9 mouse cellular contexts compared by ENCODE assay signal in the genomic region with DNA sequence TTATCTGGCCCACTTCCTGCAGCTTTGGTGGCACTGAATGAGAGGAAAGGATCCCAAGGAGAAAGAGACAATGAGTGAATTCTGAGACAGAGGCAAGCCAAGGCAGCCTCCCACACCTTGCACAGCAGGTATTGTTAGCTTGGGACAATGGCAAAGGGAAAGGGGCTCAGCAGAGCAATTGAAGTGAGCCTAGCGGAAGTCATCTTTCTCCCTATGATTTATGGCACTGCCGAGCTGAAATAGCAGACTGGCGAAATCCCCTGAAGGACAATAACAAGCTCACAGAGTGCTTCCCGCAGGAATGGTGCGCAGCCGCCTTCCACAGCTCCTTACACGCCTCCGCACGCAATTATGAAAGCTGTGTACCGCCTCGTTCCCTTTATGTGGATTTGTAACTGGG.
DNase-seq lines count a peak whose midpoint lies in the region; ATAC-seq lines count a peak whose summit lies in the region.
"Had no signal": no experiment of that assay in that cellular context is flagged by ENCODE, and none has a peak within 500 bp of the region (broad histone marks: within the 10 kb centered on the region; RNA-seq: fewer than 3 reads in every experiment).

No protein-coding gene starts in this region.

- H3K27me3 ChIP-seq in kidney, embryonic 14.5 days (ENCODE audit: control insufficient read depth, insufficient read depth, low read length) = no peaks in the 10 kb centered on the region
- H3K27me3 ChIP-seq in neural tube, embryonic 11.5 days (ENCODE audit: control insufficient read depth, insufficient read depth, low read length) = no peaks in the 10 kb centered on the region
- H3K27me3 ChIP-seq: lung, embryonic 15.5 days had no signal

- no peak for DNase-seq in kidney, adult 9 months
- DNase-seq in adrenal gland, adult 8-10 months = peak; percentile 31
- peak; percentile 56 for DNase-seq in neural tube, embryonic 11.5 days (ENCODE audit: low spot score)
- DNase-seq in spleen, postnatal 36 days (ENCODE audit: low spot score in 2 of 2) = no peak
- no peak for DNase-seq in natural killer cell, adult 2 months (ENCODE audit: low spot score in 2 of 2)

- no peak overlapping the region for H3K9ac ChIP-seq in kidney, embryonic 14.5 days (ENCODE audit: low read depth, low read length)
- H3K9ac ChIP-seq in neural tube, embryonic 11.5 days (ENCODE audit: low read length) = no peak overlapping the region
- H3K9ac ChIP-seq: lung, embryonic 15.5 days had no signal

- H3K4me3 ChIP-seq in kidney, embryonic 14.5 days (ENCODE audit: low read length) = no peak overlapping the region
- H3K4me3 ChIP-seq in neural tube, embryonic 11.5 days (ENCODE audit: low read depth, low read length) = no peak overlapping the region
- H3K4me3 ChIP-seq: lung, embryonic 15.5 days had no signal

- H3K36me3 ChIP-seq in kidney, embryonic 14.5 days (ENCODE audit: control insufficient read depth, insufficient read depth, low read length) = no peaks in the 10 kb centered on the region
- no peaks in the 10 kb centered on the region for H3K36me3 ChIP-seq in neural tube, embryonic 11.5 days (ENCODE audit: control insufficient read depth, insufficient read depth, low read length)
- H3K36me3 ChIP-seq: lung, embryonic 15.5 days had no signal

- 0 out of 2 replicates have a peak, but pooled peaks have one; percentile 52 for ATAC-seq in kidney, embryonic 14.5 days (ENCODE audit: low FRiP score, low TSS enrichment)
- peak; percentile 6 to 57; a peak in 1 of 4 replicates for ATAC-seq in hematopoietic stem cell, adult 5-6 weeks (replicated peaks in 1 of 2; ENCODE audit: insufficient read depth in 1 of 2, low FRiP score in 2 of 2, low TSS enrichment in 1 of 2, low read depth in 1 of 2, poor library complexity in 2 of 2, severe bottlenecking in 2 of 2)
- no peak for ATAC-seq in neural tube, embryonic 11.5 days (ENCODE audit: insufficient read depth, low FRiP score, low TSS enrichment)
- ATAC-seq in CD4-positive, CD25-positive, alpha-beta regulatory T cell, adult 4 months = no peak

- H3K4me1 ChIP-seq in kidney, embryonic 14.5 days (ENCODE audit: control insufficient read depth, insufficient read depth, low read length) = no peaks in the 10 kb centered on the region
- H3K4me1 ChIP-seq in neural tube, embryonic 11.5 days (ENCODE audit: control insufficient read depth, insufficient read depth, low read length) = 0 out of 2 replicates have a peak, but pooled peaks cover 3% of the 10 kb centered on the region
- H3K4me1 ChIP-seq: lung, embryonic 15.5 days had no signal

- H3K9me3 ChIP-seq in kidney, embryonic 14.5 days (ENCODE audit: control insufficient read depth, low read length) = peaks cover 4% of the 10 kb centered on the region; the same call in 1 of the 2 replicates
- no peaks in the 10 kb centered on the region for H3K9me3 ChIP-seq in neural tube, embryonic 11.5 days (ENCODE audit: control insufficient read depth, low read length)
- H3K9me3 ChIP-seq: lung, embryonic 15.5 days had no signal

- H3K4me2 ChIP-seq in kidney, embryonic 14.5 days (replicated peaks; ENCODE audit: low read depth, low read length) = peak overlapping the region; percentile 15; the same call in 1 of the 2 replicates
- 0 out of 2 replicates have a peak overlapping the region, but pooled peaks have one; percentile 2 for H3K4me2 ChIP-seq in neural tube, embryonic 11.5 days (ENCODE audit: low read depth)
- H3K4me2 ChIP-seq: lung, embryonic 15.5 days had no signal

- no peak overlapping the region for H3K27ac ChIP-seq in kidney, embryonic 14.5 days (ENCODE audit: low read depth, low read length)
- no peak overlapping the region for H3K27ac ChIP-seq in neural tube, embryonic 11.5 days (ENCODE audit: low read depth, low read length)
- H3K27ac ChIP-seq: lung, embryonic 15.5 days had no signal

- 22% methylated on average over 11 of the region's 11 CpGs for WGBS in kidney, embryonic 14.5 days
- WGBS in neural tube, embryonic 11.5 days = 19% methylated on average over 11 of the region's 11 CpGs

Comparison
In these comparisons a context has a peak if more than half of its experiments do, and no peak if none do; other contexts are left out.
1. ATAC-seq: peak in kidney, embryonic 14.5 days (single experiment) and hematopoietic stem cell, adult 5-6 weeks (2 of 2); none in neural tube, embryonic 11.5 days (single experiment) and CD4-positive, CD25-positive, alpha-beta regulatory T cell, adult 4 months (single experiment).
2. DNase-seq: peak in adrenal gland, adult 8-10 months (single experiment) and neural tube, embryonic 11.5 days (single experiment); none in kidney, adult 9 months (single experiment), spleen, postnatal 36 days (0 of 2) and natural killer cell, adult 2 months (0 of 2).